Mouse (Mus musculus) hindbrain, embryonic 14.5 days (tissue): ENCODE results near the gene Syne3. TPM values are rescaled to one million over a fixed set of nuclear protein-coding genes. Genes with fewer than 3 reads are reported as not detected.

Source experiments
- ATAC-seq: fragments of 200-750 bp; cut with Nextera tagmentation; 2 replicates; pipeline ENCODE4 v1.8.0; 2017; ENCODE audit warnings: moderate number of reproducible peaks, mild to moderate bottlenecking, moderate TSS enrichment, moderate library complexity; ENCODE audit not compliant: low FRiP score
- DNase-seq: peaks from one replicate; pipeline ENCODE4 v3.0.0-alpha.2; 2015; ENCODE audit warnings: low spot score
- H3K27ac ChIP-seq: fragments of 300-500 bp; sonication (generic); 2 replicates; pipeline ENCODE4 v1.5.1; 2014; ENCODE audit warnings: mild to moderate bottlenecking, moderate library complexity
- H3K27me3 ChIP-seq: fragments of 300-500 bp; sonication (generic); 2 replicates; pipeline ENCODE4 v1.6.1; 2014; ENCODE audit warnings: mild to moderate bottlenecking, low read length, mixed read lengths; ENCODE audit not compliant: control insufficient read depth, insufficient read depth
- H3K36me3 ChIP-seq: fragments of 300-500 bp; sonication (generic); replicated peaks from 2 replicates; pipeline ENCODE4 v1.6.1; 2014; ENCODE audit not compliant: control insufficient read depth, insufficient read depth
- H3K4me1 ChIP-seq: fragments of 300-500 bp; sonication (generic); replicated peaks from 2 replicates; pipeline ENCODE4 v1.6.1; 2014; ENCODE audit warnings: antibody characterized with exemption, low read length, mixed read lengths; ENCODE audit not compliant: control insufficient read depth, insufficient read depth
- H3K4me2 ChIP-seq: fragments of 300-500 bp; sonication (generic); replicated peaks from 2 replicates; pipeline ENCODE4 v1.6.1; 2014; ENCODE audit warnings: mild to moderate bottlenecking, moderate library complexity
- H3K4me3 ChIP-seq: fragments of 300-500 bp; sonication (generic); replicated peaks from 2 replicates; pipeline ENCODE4 v1.5.1; 2014; ENCODE audit warnings: mild to moderate bottlenecking, low read length
- H3K9ac ChIP-seq: fragments of 300-500 bp; sonication (generic); 2 replicates; pipeline ENCODE4 v1.6.1; 2014
- H3K9me3 ChIP-seq: fragments of 300-500 bp; sonication (generic); 2 replicates; pipeline ENCODE4 v1.6.1; 2016; ENCODE audit warnings: low read length; ENCODE audit not compliant: control insufficient read depth
- WGBS: fragments of 180-500 bp; shearing (Covaris S2); extraction: QIAGEN DNeasy Blood & Tissue Kit; methylation state at CpG from one replicate; pipeline ENCODE4 v1.1.7; 2014; 5-methylcytosine and 5-hydroxymethylcytosine counted together
- polyA plus RNA-seq: library from polyadenylated mRNA; unstranded; fragments of >200 nt; fragmentation: Nextera tagmentation; extraction: Ambion mirVana; gene quantifications from 2 replicates; pipeline ENCODE4 v1.2.1, GENCODE M21; 2014

Syne3 gene
- polyA plus RNA-seq, 1 experiment from 2014 or later, result 0.35 TPM

GRCm38 (mm10) chr12:104925765-104926164 is 83.8 kb downstream of the Syne3 start:
- H3K27me3 ChIP-seq, result no peaks in the 10 kb centered on the region
- peaks cover 19% of the 10 kb centered on the region for H3K4me1 ChIP-seq
- 87% methylated on average over 2 of the region's 2 CpGs for WGBS
- no peak overlapping the region for H3K9ac ChIP-seq
- H3K9me3 ChIP-seq, result no peaks in the 10 kb centered on the region
- H3K4me2 ChIP-seq, result no peak overlapping the region
- DNase-seq, result no peak
- ATAC-seq, result no peak
- H3K36me3 ChIP-seq, result no peaks in the 10 kb centered on the region
- H3K4me3 ChIP-seq, result no peak overlapping the region
- H3K27ac ChIP-seq, result 0 out of 2 replicates have a peak overlapping the region, but pooled peaks have one; percentile 30

GRCm38 (mm10) chr12:104925035-104925434 is 84.6 kb downstream of the Syne3 start:
- no peak overlapping the region for H3K4me3 ChIP-seq
- ATAC-seq (no peak), DNase-seq (no peak)
- no peaks in the 10 kb centered on the region for H3K27me3 ChIP-seq
- WGBS, result 58% methylated on average over 5 of the region's 5 CpGs
- H3K4me1 ChIP-seq, result peaks cover 19% of the 10 kb centered on the region
- no peaks in the 10 kb centered on the region for H3K9me3 ChIP-seq
- no peak overlapping the region for H3K4me2 ChIP-seq
- no peaks in the 10 kb centered on the region for H3K36me3 ChIP-seq
- H3K9ac ChIP-seq, result no peak overlapping the region
- 0 out of 2 replicates have a peak overlapping the region, but pooled peaks have one; percentile 30 for H3K27ac ChIP-seq

- Histone ChIP-seq H3K27ac (no peak overlapping the region), H3K36me3 (no peaks in the 10 kb centered on the region), H3K9ac (no peak overlapping the region), H3K4me3 (no peak overlapping the region), H3K4me2 (no peak overlapping the region), H3K27me3 (no peaks in the 10 kb centered on the region), H3K4me1 (peaks cover 19% of the 10 kb centered on the region), H3K9me3 (no peaks in the 10 kb centered on the region)
- ATAC-seq (no peak), DNase-seq (no peak)
- 87% methylated on average over 3 of the region's 3 CpGs for WGBS
These were observed 85.1 kb downstream of the Syne3 start for GRCm38 (mm10) chr12:104924546-104924945.

- H3K4me3 ChIP-seq, result no peak overlapping the region
- 60% methylated on average over 19 of the region's 19 CpGs for WGBS
- no peak overlapping the region for H3K9ac ChIP-seq
- H3K4me1 ChIP-seq, result peaks cover 19% of the 10 kb centered on the region
- no peak overlapping the region for H3K4me2 ChIP-seq
- no peak for ATAC-seq
- H3K9me3 ChIP-seq, result no peaks in the 10 kb centered on the region
- H3K27me3 ChIP-seq, result no peaks in the 10 kb centered on the region
- no peak for DNase-seq
- H3K27ac ChIP-seq, result no peak overlapping the region; the same call in 1 of the 2 replicates
- no peaks in the 10 kb centered on the region for H3K36me3 ChIP-seq
These were observed 85.6 kb downstream of the Syne3 start for GRCm38 (mm10) chr12:104923948-104924388.

GRCm38 (mm10) chr12:104922647-104923046 is 87.0 kb downstream of the Syne3 start:
- Histone ChIP-seq H3K4me2 (no peak overlapping the region), H3K9me3 (no peaks in the 10 kb centered on the region), H3K9ac (no peak overlapping the region), H3K4me3 (no peak overlapping the region), H3K36me3 (no peaks in the 10 kb centered on the region), H3K27ac (no peak overlapping the region), H3K27me3 (no peaks in the 10 kb centered on the region), H3K4me1 (peaks cover 19% of the 10 kb centered on the region)
- ATAC-seq (peak; percentile 41; the same call in 1 of the 2 replicates), DNase-seq (peak; percentile 45)
- 30% methylated on average over 8 of the region's 8 CpGs for WGBS

GRCm38 (mm10) chr12:104921071-104921470 is 88.5 kb downstream of the Syne3 start:
- Histone ChIP-seq H3K4me3 (no peak overlapping the region), H3K27me3 (no peaks in the 10 kb centered on the region), H3K9ac (no peak overlapping the region), H3K27ac (no peak overlapping the region), H3K36me3 (no peaks in the 10 kb centered on the region), H3K4me1 (peaks cover 19% of the 10 kb centered on the region), H3K4me2 (no peak overlapping the region), H3K9me3 (no peaks in the 10 kb centered on the region)
- WGBS, result 79% methylated on average over 7 of the region's 7 CpGs
- ATAC-seq, result no peak
- no peak for DNase-seq

GRCm38 (mm10) chr12:104919247-104919646 is 90.4 kb downstream of the Syne3 start:
- 90% methylated on average over 2 of the region's 2 CpGs for WGBS
- no peak for ATAC-seq

GRCm38 (mm10) chr12:104917927-104918326 is 91.7 kb downstream of the Syne3 start:
- Histone ChIP-seq H3K4me2 (no peak overlapping the region), H3K4me3 (no peak overlapping the region), H3K9ac (no peak overlapping the region), H3K4me1 (no peaks in the 10 kb centered on the region; the same call in 1 of the 2 replicates), H3K36me3 (no peaks in the 10 kb centered on the region), H3K27ac (no peak overlapping the region), H3K27me3 (no peaks in the 10 kb centered on the region), H3K9me3 (no peaks in the 10 kb centered on the region)
- no peak for DNase-seq
- 95% methylated on average over 2 of the region's 2 CpGs for WGBS
- ATAC-seq, result no peak

More at GRCm38 (mm10) chr12:104919247-104919646, 90.4 kb downstream of the Syne3 start:
- no peak overlapping the region for H3K4me2 ChIP-seq
- H3K9me3 ChIP-seq, result no peaks in the 10 kb centered on the region
- H3K9ac ChIP-seq, result no peak overlapping the region
- H3K27me3 ChIP-seq, result no peaks in the 10 kb centered on the region
- no peak overlapping the region for H3K27ac ChIP-seq
- DNase-seq, result no peak
- no peaks in the 10 kb centered on the region for H3K36me3 ChIP-seq
- no peak overlapping the region for H3K4me3 ChIP-seq
- H3K4me1 ChIP-seq, result peaks cover 12% of the 10 kb centered on the region

- DNase-seq (no peak), ATAC-seq (no peak)
- WGBS, result 87% methylated on average over 4 of the region's 4 CpGs
- Histone ChIP-seq H3K4me2 (no peak overlapping the region), H3K27me3 (no peaks in the 10 kb centered on the region; the same call in 1 of the 2 replicates), H3K27ac (no peak overlapping the region), H3K9me3 (no peaks in the 10 kb centered on the region), H3K4me1 (0 out of 2 replicates have a peak, but pooled peaks cover 3% of the 10 kb centered on the region), H3K4me3 (no peak overlapping the region), H3K9ac (no peak overlapping the region), H3K36me3 (no peaks in the 10 kb centered on the region)
These were observed 92.3 kb downstream of the Syne3 start for GRCm38 (mm10) chr12:104917297-104917696.

GRCm38 (mm10) chr12:104916776-104917175 is 92.8 kb downstream of the Syne3 start:
- Histone ChIP-seq H3K27me3 (no peaks in the 10 kb centered on the region; the same call in 1 of the 2 replicates), H3K4me1 (0 out of 2 replicates have a peak, but pooled peaks cover 6% of the 10 kb centered on the region), H3K9me3 (no peaks in the 10 kb centered on the region), H3K4me3 (no peak overlapping the region), H3K4me2 (no peak overlapping the region), H3K9ac (no peak overlapping the region), H3K27ac (no peak overlapping the region), H3K36me3 (no peaks in the 10 kb centered on the region)
- no peak for DNase-seq
- WGBS, result 86% methylated on average over 8 of the region's 8 CpGs
- no peak for ATAC-seq
